Mouse (Mus musculus) fibroblast of lung, adult 2 months (primary cell): ENCODE results near the gene Tcf7.

Experiments used
- DNase-seq: peaks from one replicate; pipeline ENCODE4 v3.0.0-alpha.2; 2011; ENCODE audit warnings: low read depth

The Tcf7 gene

GRCm38 (mm10) chr11:52283596-52284571 lies 1.1 kb upstream of the Tcf7 start:
- DNase-seq, result no peak

GRCm38 (mm10) chr11:52282420-52282773 lies 417 bp downstream of the Tcf7 start:
- DNase-seq, result no peak

- no peak for DNase-seq
These were observed 1.1 kb downstream of the Tcf7 start for GRCm38 (mm10) chr11:52281568-52282328.

- no peak for DNase-seq
These were observed 2.0 kb downstream of the Tcf7 start for GRCm38 (mm10) chr11:52280566-52281455.

GRCm38 (mm10) chr11:52279611-52280145 lies 3.1 kb downstream of the Tcf7 start:
- no peak for DNase-seq

DNA sequence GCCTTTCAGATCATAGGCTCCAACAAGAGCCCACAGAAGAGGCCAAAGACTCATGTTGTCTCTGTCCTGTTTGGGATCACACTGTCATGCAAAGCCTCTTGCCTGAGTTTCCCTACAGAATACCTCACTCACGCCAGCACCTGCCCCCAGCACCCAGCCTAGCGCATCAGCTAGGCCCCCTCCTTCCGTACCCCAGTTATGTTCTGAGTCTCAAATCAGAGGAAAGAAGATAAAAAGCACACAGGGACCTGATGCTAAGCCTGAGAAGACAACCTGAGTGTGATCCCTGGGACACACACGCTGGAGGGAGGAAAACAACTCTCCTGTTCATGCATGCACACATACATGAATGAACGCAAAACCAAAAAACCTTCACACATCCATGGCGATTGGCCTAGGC lies 3.8 kb downstream of the Tcf7 start:
- no peak for DNase-seq

DNA sequence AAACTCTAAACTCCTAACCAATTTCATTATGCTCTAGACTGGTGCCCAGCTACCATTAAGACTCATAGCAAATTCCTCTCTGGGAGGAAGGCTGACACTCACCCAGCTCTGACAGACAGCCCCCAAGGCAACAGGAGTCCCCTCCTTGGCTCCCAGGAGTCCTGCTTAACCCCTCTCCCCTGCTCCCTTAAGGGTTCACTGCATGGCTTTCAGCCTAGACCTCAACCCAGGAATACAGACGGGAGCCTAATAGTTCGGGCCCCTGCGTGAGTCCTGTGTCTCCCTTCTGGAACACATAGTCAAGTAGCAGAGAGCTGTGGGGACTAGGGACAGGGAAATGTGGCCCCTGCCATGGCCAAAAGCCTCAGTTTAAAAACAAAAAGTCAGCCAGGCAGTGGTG lies 4.7 kb downstream of the Tcf7 start:
- no peak for DNase-seq

DNA sequence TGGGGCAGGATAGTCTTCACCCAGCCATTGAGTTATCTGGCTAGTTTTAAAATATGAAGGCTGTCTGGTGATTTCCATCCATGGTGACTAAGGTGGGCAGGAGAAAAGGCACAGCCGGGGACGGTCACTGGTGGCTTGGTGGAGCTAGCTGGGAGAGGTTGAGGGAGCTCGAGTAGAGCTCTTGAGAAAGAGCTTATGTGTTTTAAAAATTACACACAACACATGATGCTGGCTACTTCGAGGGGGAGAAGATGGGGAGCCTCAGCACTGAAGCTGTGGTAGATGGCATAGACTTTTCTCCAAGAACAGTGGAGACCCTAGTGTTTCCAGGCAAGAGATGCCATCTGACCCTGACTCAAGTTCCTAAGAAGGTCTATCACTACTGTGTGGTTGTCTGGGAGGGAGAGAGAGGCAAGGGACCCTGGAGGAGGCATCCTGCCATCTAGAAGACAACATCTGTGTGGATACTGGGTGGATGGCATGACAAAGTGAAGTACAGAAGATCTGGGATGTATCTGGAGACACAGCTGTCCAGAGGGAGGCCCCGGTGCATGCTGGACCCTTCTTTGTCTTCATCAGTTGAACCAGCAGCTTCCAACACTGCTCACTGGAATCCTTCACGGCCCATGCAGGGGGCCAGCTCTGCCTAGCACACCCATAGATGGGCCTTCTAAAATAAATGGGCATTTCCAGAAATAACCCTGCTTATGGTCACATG lies 5.2 kb downstream of the Tcf7 start:
- DNase-seq, result no peak

DNA sequence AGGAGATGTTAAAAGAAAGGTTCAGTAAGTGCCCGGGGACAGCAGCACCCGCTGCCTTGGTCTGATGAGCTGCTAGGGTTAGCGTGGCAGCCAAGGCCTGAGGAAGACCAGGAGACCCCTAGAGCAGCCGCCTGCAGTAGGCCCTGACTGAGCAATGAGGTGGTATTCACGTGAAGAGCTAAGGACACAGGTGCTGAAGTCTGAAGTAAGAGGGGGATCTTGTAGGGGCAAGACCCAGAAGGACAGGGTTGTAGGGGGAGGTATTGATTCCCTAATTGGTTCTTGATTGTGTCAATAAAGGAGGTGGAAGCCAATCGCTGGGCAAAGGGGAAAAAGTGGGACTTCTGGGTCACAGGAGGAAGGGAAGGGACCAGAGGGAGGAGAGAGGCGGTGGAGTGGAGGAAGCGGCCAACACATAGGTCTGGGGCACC lies 5.8 kb downstream of the Tcf7 start:
- DNase-seq, result no peak

DNA sequence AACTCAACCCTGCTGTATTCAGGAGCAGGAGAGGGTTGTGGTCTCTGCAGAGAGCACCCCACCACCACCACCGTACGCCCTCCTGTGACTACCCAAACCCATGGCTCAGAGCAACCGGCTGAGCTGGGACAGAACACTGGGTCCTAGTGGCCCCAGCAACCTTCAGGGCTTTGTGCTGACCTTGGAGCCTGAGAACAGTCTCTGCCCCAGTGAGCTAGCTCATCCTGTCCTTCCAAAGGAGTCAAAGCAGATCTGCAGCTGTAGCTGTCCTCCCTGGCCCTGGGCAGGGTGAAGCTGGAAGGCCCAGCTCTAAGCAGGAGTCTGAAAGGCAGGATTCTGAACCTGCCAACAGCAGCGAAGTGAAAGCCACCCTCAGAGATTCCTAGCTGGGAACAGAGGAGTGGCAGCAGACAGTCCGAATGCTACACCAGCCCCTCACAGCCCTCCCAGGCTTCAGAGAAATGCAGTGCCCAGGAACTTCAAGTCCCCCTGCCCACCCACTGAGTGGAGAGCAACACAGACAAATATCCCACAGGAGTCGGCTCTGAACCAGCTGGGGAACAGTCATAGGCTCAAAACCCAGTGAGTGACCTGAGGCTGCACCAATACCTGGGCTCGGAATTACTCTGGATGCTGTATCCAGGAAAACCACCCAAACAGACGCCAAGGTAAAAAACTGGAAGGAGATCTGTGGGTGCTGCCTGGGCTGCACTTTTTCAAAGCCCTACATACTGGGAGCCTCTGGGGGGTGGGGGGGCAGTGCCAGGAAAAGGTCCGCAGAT lies 6.8 kb downstream of the Tcf7 start:
- no peak for DNase-seq

GRCm38 (mm10) chr11:52275366-52275765 lies 7.4 kb downstream of the Tcf7 start:
- no peak for DNase-seq

DNA sequence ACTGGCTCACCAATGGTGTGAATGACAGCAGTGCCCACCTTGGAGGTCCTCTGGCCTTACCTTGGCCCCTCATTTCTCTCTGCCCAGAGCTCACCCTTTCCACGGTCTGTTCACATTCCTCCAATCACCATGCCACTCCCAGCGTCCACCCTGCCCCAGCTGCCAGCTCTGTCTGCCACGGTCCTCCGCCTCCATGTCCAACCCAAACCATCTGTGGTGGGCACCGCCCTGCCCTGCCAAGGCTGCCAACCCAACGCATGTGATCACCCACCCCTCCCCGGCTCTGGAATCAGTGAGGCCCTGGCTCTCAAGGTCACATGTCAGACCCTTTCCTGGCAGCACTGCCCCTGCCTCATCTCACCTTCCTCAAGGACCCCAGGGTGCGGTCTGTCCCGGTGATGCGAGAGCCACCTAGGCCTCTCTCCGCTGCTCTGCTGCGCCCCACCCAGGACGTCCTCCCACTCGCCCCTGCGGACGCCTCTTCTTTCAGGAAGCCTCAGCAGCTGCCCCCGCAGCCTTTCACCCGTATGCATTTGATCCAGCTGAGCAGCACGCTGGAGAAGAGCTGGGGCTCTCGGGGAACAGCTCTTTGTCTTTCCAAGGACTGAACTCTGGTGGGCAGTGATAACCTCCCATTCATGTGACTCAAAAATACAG lies 8.2 kb downstream of the Tcf7 start:
- DNase-seq, result no peak

DNA sequence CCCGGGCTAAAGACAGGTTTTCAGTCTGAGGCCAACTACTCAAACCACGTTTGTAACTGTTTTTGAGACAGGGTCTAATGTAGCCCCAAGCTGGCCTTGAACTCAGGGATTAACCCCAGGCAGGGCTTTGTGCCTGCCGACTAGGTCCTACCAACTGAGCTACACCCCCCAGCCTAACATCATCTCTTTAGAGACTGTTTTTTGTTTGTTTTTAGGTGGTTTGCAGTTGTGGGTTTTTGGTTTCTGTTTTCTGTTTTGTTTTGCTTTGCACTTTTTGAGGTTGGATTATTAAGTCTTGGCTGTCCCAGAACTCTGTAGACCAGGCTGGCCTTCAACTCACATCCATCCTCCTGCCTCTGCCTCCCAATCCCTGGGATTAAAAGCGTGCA lies 8.9 kb downstream of the Tcf7 start:
- DNase-seq, result no peak

DNA sequence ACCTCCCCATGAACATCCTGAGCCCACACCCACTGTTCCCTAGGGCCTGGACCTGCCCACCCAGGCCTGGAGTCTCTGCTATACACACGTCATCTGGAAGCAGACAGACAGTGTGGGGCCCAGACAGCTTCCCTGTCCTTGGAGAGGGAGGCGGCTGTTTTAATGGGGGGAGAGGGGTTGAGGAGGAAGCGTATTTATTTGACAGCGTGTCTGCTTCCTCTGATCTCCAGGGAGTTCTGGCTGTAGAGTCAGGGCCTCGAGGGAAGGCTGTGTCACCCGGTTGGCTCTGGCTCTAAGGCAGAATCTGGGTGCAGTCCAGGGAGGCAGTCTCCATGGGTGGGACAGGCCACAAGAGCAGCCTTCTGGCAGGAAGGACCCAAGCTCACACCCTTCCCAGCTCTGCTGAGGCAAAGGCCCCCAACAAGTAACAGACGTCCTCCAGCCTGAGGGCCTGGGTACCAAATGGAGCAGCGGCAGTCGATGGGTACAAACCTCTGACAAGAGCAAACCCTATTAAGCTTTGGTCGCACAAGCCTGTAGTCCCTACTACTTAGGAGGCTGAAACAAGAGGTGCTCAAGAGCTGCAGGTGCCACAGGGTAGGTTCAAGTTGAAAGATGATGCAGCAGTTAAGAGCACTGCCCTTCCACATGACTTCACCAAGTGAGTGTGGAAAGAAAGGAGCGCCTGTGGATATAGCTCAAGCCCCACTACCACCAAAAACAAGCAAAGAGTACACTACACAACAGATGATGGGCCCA lies 9.5 kb downstream of the Tcf7 start:
- DNase-seq, result no peak

DNA sequence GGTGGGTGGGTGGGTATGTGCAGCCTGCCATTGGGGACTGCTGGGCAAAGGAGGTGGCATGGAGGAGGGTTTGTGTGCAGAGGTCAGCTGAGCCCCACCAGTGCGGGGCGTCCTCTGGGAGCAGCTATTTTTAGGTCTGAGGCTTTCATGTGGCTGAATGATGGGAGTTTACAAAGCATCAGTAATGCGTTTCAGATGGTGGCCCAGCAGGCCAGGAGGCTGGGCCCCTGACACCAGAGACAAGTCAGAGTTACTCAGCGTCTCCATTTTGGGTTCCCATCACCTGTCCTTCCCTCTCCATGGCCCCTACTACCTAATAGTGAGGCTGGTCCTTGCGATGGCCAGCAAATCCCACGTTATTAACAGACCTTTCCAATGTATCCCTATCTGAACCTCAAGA lies 10.2 kb downstream of the Tcf7 start:
- DNase-seq, result no peak

GRCm38 (mm10) chr11:52271765-52272495 lies 10.9 kb downstream of the Tcf7 start:
- DNase-seq, result no peak

DNA sequence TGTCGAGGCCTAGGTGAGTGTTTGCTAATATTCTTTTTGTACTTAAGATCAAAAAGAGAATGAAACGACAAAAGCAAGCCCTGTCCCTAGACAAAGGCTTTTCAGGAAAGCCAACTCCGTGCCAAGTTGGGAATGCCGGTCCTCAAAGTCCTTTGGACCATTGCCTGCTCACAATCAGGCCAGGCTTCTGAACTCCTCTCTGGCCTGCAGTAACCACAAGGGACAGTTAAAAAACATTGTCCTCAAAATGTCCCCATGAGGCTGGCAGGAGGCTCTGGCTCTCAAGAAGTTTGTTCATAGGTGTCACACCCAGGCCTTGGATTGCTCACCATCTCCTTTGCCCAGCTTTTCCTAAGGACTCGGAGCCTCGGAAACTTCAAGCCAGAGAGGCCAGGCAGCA lies 13.0 kb downstream of the Tcf7 start:
- no peak for DNase-seq

- no peak for DNase-seq
These were observed 14.5 kb downstream of the Tcf7 start for GRCm38 (mm10) chr11:52268104-52268835.
